ENCODE assay signal across 18 mouse cellular contexts in the genomic region with DNA sequence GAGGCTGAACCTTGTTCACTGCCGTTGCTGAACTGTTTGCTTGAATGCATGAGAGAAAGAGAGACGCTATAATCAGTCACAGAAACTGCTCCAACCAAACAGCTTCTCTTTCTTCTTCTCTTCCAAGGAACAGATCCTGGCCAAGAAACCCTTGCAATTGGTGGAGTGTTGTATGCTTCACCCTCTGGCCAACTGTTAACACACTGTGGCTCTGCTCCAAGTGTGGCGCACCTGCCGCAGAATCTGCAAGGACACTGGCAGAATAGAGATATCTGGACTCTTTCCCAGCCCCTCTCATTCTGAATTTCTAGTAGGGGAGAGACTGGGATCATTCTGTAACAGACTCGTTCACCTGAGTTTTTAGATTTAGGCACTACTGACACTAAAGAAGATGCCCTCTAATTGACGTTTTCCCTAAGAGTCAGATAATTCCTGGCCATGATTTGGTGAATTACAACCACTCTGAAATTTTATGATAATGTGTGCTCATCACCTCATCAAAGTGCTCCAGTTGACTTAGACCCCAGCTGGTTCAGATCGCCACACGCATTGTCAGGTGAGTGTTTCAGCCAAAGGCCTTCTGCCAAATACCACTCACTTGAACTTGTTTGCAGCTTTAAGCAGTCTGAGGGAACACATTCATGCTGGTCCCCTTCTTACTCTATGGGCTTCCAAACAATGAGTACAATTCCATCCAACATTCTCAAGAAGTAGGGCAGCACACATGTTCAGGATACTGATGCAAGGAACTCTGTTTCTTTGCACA. TPM values are rescaled to one million over a fixed set of nuclear protein-coding genes. Genes with fewer than 3 reads are reported as not detected.
DNase-seq lines count a peak whose midpoint lies in the region; ATAC-seq and TF ChIP-seq lines count a peak whose summit lies in the region.
"Had no signal": no experiment of that assay in that cellular context is flagged by ENCODE, and none has a peak within 500 bp of the region (broad histone marks: within the 10 kb centered on the region; RNA-seq: fewer than 3 reads in every experiment).

No protein-coding gene starts in this region.

- H3K4me2 ChIP-seq in intestine, embryonic 14.5 days (ENCODE audit: low read length), result no peak overlapping the region
- no peak overlapping the region for H3K4me2 ChIP-seq in intestine, postnatal 0 days (replicated peaks; ENCODE audit: low read depth)
- no peak overlapping the region for H3K4me2 ChIP-seq in lung, embryonic 15.5 days
- H3K4me2 ChIP-seq in stomach, embryonic 16.5 days (ENCODE audit: low read depth, low read length), result no peak overlapping the region
- H3K4me2 ChIP-seq: midbrain, embryonic 15.5 days had no signal

- 75% methylated on average over 8 of the region's 8 CpGs for WGBS in intestine, embryonic 14.5 days
- WGBS in intestine, postnatal 0 days, result 73% methylated on average over 8 of the region's 8 CpGs
- WGBS in lung, embryonic 15.5 days, result 51% methylated on average over 8 of the region's 8 CpGs
- 65% methylated on average over 8 of the region's 8 CpGs for WGBS in stomach, embryonic 16.5 days
- 77% methylated on average over 8 of the region's 8 CpGs for WGBS in kidney, adult 2 months

- DNase-seq in intestine, embryonic 14.5 days (ENCODE audit: low spot score), result no peak
- DNase-seq in testis, postnatal 10 days (ENCODE audit: low spot score), result no peak
- DNase-seq in gastrocnemius, postnatal 4 days (ENCODE audit: low spot score in 2 of 2), result no peak
- no peak for DNase-seq in kidney, adult 2 months
- DNase-seq: adrenal gland, postnatal 36 days; cerebellum, adult 9-11 months; gastrocnemius, postnatal 10 days; kidney, postnatal 10 days; thymus, postnatal 36 days had no signal

- peak overlapping the region; percentile 45; the same call in 1 of the 2 replicates for H3K27ac ChIP-seq in intestine, embryonic 14.5 days (ENCODE audit: low read depth)
- no peak overlapping the region for H3K27ac ChIP-seq in intestine, postnatal 0 days (ENCODE audit: low read depth, low read length)
- H3K27ac ChIP-seq in testis, adult 2 months (ENCODE audit: control insufficient read depth, insufficient read depth, low read depth, low read length), result no peak overlapping the region
- H3K27ac ChIP-seq in lung, embryonic 15.5 days, result no peak overlapping the region
- H3K27ac ChIP-seq in stomach, embryonic 16.5 days (ENCODE audit: low read length), result peak overlapping the region; percentile 62
- no peak overlapping the region for H3K27ac ChIP-seq in kidney, adult 2 months (ENCODE audit: insufficient read depth, low read depth, low read length)
- H3K27ac ChIP-seq: layer of hippocampus, adult 2 months; left cerebral cortex, adult 2 months; midbrain, embryonic 15.5 days had no signal

- H3K9me3 ChIP-seq in intestine, embryonic 14.5 days (ENCODE audit: control insufficient read depth, low read length), result no peaks in the 10 kb centered on the region
- H3K9me3 ChIP-seq in intestine, postnatal 0 days (ENCODE audit: control insufficient read depth), result no peaks in the 10 kb centered on the region
- H3K9me3 ChIP-seq in lung, embryonic 15.5 days, result no peaks in the 10 kb centered on the region
- H3K9me3 ChIP-seq in stomach, embryonic 16.5 days (replicated peaks; ENCODE audit: control insufficient read depth, low read length), result no peaks in the 10 kb centered on the region
- H3K9me3 ChIP-seq: midbrain, embryonic 15.5 days had no signal

- no peak overlapping the region for H3K4me3 ChIP-seq in intestine, embryonic 14.5 days (ENCODE audit: low read depth, low read length)
- no peak overlapping the region for H3K4me3 ChIP-seq in intestine, postnatal 0 days (ENCODE audit: low read depth, low read length)
- H3K4me3 ChIP-seq in testis, adult 2 months (ENCODE audit: control insufficient read depth, low read depth, low read length), result peak overlapping the region; percentile 63; the same call in 1 of the 2 replicates
- H3K4me3 ChIP-seq in lung, embryonic 15.5 days, result no peak overlapping the region
- H3K4me3 ChIP-seq in stomach, embryonic 16.5 days (replicated peaks; ENCODE audit: low read length), result no peak overlapping the region
- no peak overlapping the region for H3K4me3 ChIP-seq in kidney, adult 2 months (ENCODE audit: insufficient read depth, low read depth, low read length)
- H3K4me3 ChIP-seq: layer of hippocampus, adult 2 months; left cerebral cortex, adult 2 months; midbrain, embryonic 15.5 days had no signal

- no peak for TF ChIP-seq CTCF in intestine, postnatal 0 days (IDR thresholded peaks at IDR 0.05; ENCODE audit: low read depth)
- no peak for TF ChIP-seq CTCF in testis, adult 2 months (IDR thresholded peaks at IDR 0.05; ENCODE audit: control insufficient read depth, insufficient read depth, insufficient replicate concordance, low read depth, low read length)
- TF ChIP-seq CTCF in kidney, adult 2 months (conservative IDR thresholded peaks at IDR 0.05; ENCODE audit: insufficient read depth, insufficient read length, low read depth, low read length), result no peak

- no peak for TF ChIP-seq POLR2A in testis, adult 2 months (IDR thresholded peaks at IDR 0.05; ENCODE audit: control insufficient read depth, low read depth, low read length)
- no peak for TF ChIP-seq POLR2A in kidney, adult 2 months (IDR thresholded peaks at IDR 0.05; ENCODE audit: low read depth, low read length)

- H3K4me1 ChIP-seq in intestine, embryonic 14.5 days (replicated peaks; ENCODE audit: control insufficient read depth, insufficient read depth, low read length), result no peaks in the 10 kb centered on the region
- no peaks in the 10 kb centered on the region for H3K4me1 ChIP-seq in intestine, postnatal 0 days (replicated peaks; ENCODE audit: control insufficient read depth, insufficient read depth, low read length)
- H3K4me1 ChIP-seq in testis, adult 2 months (ENCODE audit: control insufficient read depth, insufficient read depth, low read length), result no peaks in the 10 kb centered on the region
- peaks cover 15% of the 10 kb centered on the region for H3K4me1 ChIP-seq in lung, embryonic 15.5 days
- peaks cover 11% of the 10 kb centered on the region for H3K4me1 ChIP-seq in stomach, embryonic 16.5 days (ENCODE audit: control insufficient read depth, insufficient read depth, low read length)
- H3K4me1 ChIP-seq in kidney, adult 2 months (ENCODE audit: control insufficient read depth, insufficient read depth, low read length), result no peaks in the 10 kb centered on the region
- H3K4me1 ChIP-seq: midbrain, embryonic 15.5 days had no signal

- H3K36me3 ChIP-seq in intestine, embryonic 14.5 days (ENCODE audit: control insufficient read depth, insufficient read depth, low read length), result no peaks in the 10 kb centered on the region
- no peaks in the 10 kb centered on the region for H3K36me3 ChIP-seq in intestine, postnatal 0 days (ENCODE audit: control insufficient read depth, insufficient read depth)
- no peaks in the 10 kb centered on the region for H3K36me3 ChIP-seq in testis, adult 2 months (ENCODE audit: control insufficient read depth, insufficient read depth, low read length)
- H3K36me3 ChIP-seq in lung, embryonic 15.5 days, result no peaks in the 10 kb centered on the region
- H3K36me3 ChIP-seq in stomach, embryonic 16.5 days (ENCODE audit: control insufficient read depth, insufficient read depth, low read length), result no peaks in the 10 kb centered on the region
- H3K36me3 ChIP-seq in kidney, adult 2 months (ENCODE audit: control insufficient read depth, insufficient read depth, low read length), result no peaks in the 10 kb centered on the region
- H3K36me3 ChIP-seq: midbrain, embryonic 15.5 days had no signal

- ATAC-seq in intestine, embryonic 14.5 days (replicated peaks; ENCODE audit: low FRiP score, low TSS enrichment, low read depth), result no peak
- no peak for ATAC-seq in intestine, postnatal 0 days
- peak; percentile 79; the same call in 1 of the 2 replicates for ATAC-seq in lung, embryonic 15.5 days (ENCODE audit: borderline replicate concordance, extremely low read depth, low FRiP score, low TSS enrichment)
- 0 out of 2 replicates have a peak, but pooled peaks have one; percentile 24 for ATAC-seq in stomach, embryonic 16.5 days (ENCODE audit: insufficient read depth, low FRiP score)
- ATAC-seq: activated CD4-positive, CD25-positive, alpha-beta regulatory T cell, adult 4 months; midbrain, embryonic 15.5 days; Patski had no signal

- H3K27me3 ChIP-seq in intestine, embryonic 14.5 days (replicated peaks; ENCODE audit: control insufficient read depth, insufficient read depth, low read length), result no peaks in the 10 kb centered on the region
- no peaks in the 10 kb centered on the region for H3K27me3 ChIP-seq in intestine, postnatal 0 days (replicated peaks; ENCODE audit: control insufficient read depth, insufficient read depth, low read length)
- no peaks in the 10 kb centered on the region for H3K27me3 ChIP-seq in testis, adult 2 months (ENCODE audit: control insufficient read depth, insufficient read depth, low read length)
- H3K27me3 ChIP-seq in lung, embryonic 15.5 days, result no peaks in the 10 kb centered on the region
- no peaks in the 10 kb centered on the region for H3K27me3 ChIP-seq in stomach, embryonic 16.5 days (ENCODE audit: control insufficient read depth, insufficient read depth, low read length)
- H3K27me3 ChIP-seq in kidney, adult 2 months (replicated peaks; ENCODE audit: control insufficient read depth, insufficient read depth, low read length), result no peaks in the 10 kb centered on the region
- H3K27me3 ChIP-seq: midbrain, embryonic 15.5 days; Patski had no signal

- no peak overlapping the region for H3K9ac ChIP-seq in intestine, embryonic 14.5 days (ENCODE audit: low read length)
- H3K9ac ChIP-seq in intestine, postnatal 0 days (ENCODE audit: low read depth, low read length), result no peak overlapping the region
- no peak overlapping the region for H3K9ac ChIP-seq in lung, embryonic 15.5 days
- H3K9ac ChIP-seq in stomach, embryonic 16.5 days (ENCODE audit: low read length), result no peak overlapping the region
- H3K9ac ChIP-seq: midbrain, embryonic 15.5 days had no signal

RNA-seq across cellular contexts. Expression of a gene that starts 59.4 kb away (rescaled TPM):
- polyA plus RNA-seq in intestine, embryonic 14.5 days (2014; fragmentation: Nextera tagmentation; extraction: Ambion mirVana), result 31.1 and 34.2 TPM in 2 replicates
- 50.2 and 51.2 TPM in 2 replicates for polyA plus RNA-seq in intestine, postnatal 0 days (2015; fragmentation: Nextera tagmentation; extraction: Ambion mirVana)
- polyA plus RNA-seq in testis, adult 2 months (2012; rRNA removed), result 10.1 and 15.1 TPM in 2 replicates
- polyA plus RNA-seq in lung, embryonic 15.5 days (2015; fragmentation: Nextera tagmentation; extraction: Ambion mirVana), result 28.3 and 31.7 TPM in 2 replicates
- 30.8 and 31.9 TPM in 2 replicates for polyA plus RNA-seq in stomach, embryonic 16.5 days (2015; fragmentation: Nextera tagmentation; extraction: Ambion mirVana)
- total RNA-seq in gastrocnemius, postnatal 4 days (2021), result 10 to 100 TPM; 31.5 to 38.2 TPM
- 13.3 and 18.1 TPM in 2 replicates for polyA plus RNA-seq in kidney, adult 2 months (2012; rRNA removed)

Comparison
In these comparisons a context has a peak if more than half of its experiments do, and no peak if none do; other contexts are left out.
1. H3K27ac ChIP-seq: peak in intestine, embryonic 14.5 days (single experiment) and stomach, embryonic 16.5 days (single experiment); none in intestine, postnatal 0 days (single experiment), testis, adult 2 months (single experiment), lung, embryonic 15.5 days (single experiment) and kidney, adult 2 months (single experiment).
2. ATAC-seq: peak in lung, embryonic 15.5 days (single experiment) and stomach, embryonic 16.5 days (single experiment); none in intestine, embryonic 14.5 days (single experiment) and intestine, postnatal 0 days (single experiment).